Mouse (Mus musculus): ENCODE results near the gene Nxnl1. TPM values are rescaled to one million over a fixed set of nuclear protein-coding genes. Genes with fewer than 3 reads are reported as not detected.

Gene Nxnl1
- polyA plus RNA-seq (2015; fragmentation: Nextera tagmentation; extraction: Ambion mirVana): 0.24 and 0.70 TPM in 2 replicates

GRCm38 (mm10) chr8:71566501-71566900 lies at the start of gene Nxnl1:
Gene Nxnl1, minus strand, starts transcription at chr8:71566601.

GRCm38 (mm10) chr8:71610822-71611651 lies 44.6 kb upstream of the Nxnl1 start, which contains the start of gene Colgalt1:
Gene Colgalt1, plus strand, starts transcription at chr8:71610998.

GRCm38 (mm10) chr8:71597451-71597850 lies 31.1 kb upstream of the Nxnl1 start, which contains the start of gene Fam129c:
Gene Fam129c, plus strand, starts transcription at chr8:71597648.

GRCm38 (mm10) chr8:71591471-71592373 lies 25.3 kb upstream of the Nxnl1 start, which contains the start of gene Pgls:
Gene Pgls, plus strand, starts transcription at chr8:71592176.

GRCm38 (mm10) chr8:71568387-71568937 lies 2.1 kb upstream of the Nxnl1 start, which contains the start of gene Slc27a1:
Gene Slc27a1, plus strand, starts transcription at chr8:71568882.

GRCm38 (mm10) chr8:71558071-71558957 lies 8.1 kb downstream of the Nxnl1 start, which contains the start of gene Tmem221:
Gene Tmem221, minus strand, starts transcription at chr8:71558871.

GRCm38 (mm10) chr8:71542632-71543343 lies 23.6 kb downstream of the Nxnl1 start, which contains the start of gene Mvb12a:
Gene Mvb12a, plus strand, starts transcription at chr8:71542922.

GRCm38 (mm10) chr8:71537028-71537867 lies 29.2 kb downstream of the Nxnl1 start, which contains the start of gene Bst2:
Gene Bst2, minus strand, starts transcription at chr8:71537456.

GRCm38 (mm10) chr8:71525226-71526050 lies 41.0 kb downstream of the Nxnl1 start, which contains the start of gene Ccdc194:
Gene Ccdc194, minus strand, starts transcription at chr8:71525711.

GRCm38 (mm10) chr8:71511644-71512043 lies 54.8 kb downstream of the Nxnl1 start, which contains the start of gene Plvap:
Gene Plvap, minus strand, starts transcription at chr8:71511752.

Other genes with a start within 250 kb of the Nxnl1 start
- 227 and 256 TPM in 2 replicates for gene Use1, start 199.8 kb downstream of the Nxnl1 start, polyA plus RNA-seq (2015; fragmentation: Nextera tagmentation; extraction: Ambion mirVana)
- 6.7 and 12.3 TPM in 2 replicates for gene Ocel1, start 195.3 kb downstream of the Nxnl1 start, polyA plus RNA-seq (2015; fragmentation: Nextera tagmentation; extraction: Ambion mirVana)
- gene Nr2f6, start 184.6 kb downstream of the Nxnl1 start, polyA plus RNA-seq (2015; fragmentation: Nextera tagmentation; extraction: Ambion mirVana): 51.9 and 63.0 TPM in 2 replicates
- 6.3 and 13.0 TPM in 2 replicates for gene Ushbp1, start 170.8 kb downstream of the Nxnl1 start, polyA plus RNA-seq (2015; fragmentation: Nextera tagmentation; extraction: Ambion mirVana)
- gene Babam1, start 169.7 kb downstream of the Nxnl1 start, polyA plus RNA-seq (2015; fragmentation: Nextera tagmentation; extraction: Ambion mirVana): 78.6 and 106 TPM in 2 replicates
- 5.0 and 7.8 TPM in 2 replicates for gene Ankle1, start 160.6 kb downstream of the Nxnl1 start, polyA plus RNA-seq (2015; fragmentation: Nextera tagmentation; extraction: Ambion mirVana)
- 65.5 and 72.8 TPM in 2 replicates for gene Abhd8, start 102.9 kb downstream of the Nxnl1 start, polyA plus RNA-seq (2015; fragmentation: Nextera tagmentation; extraction: Ambion mirVana)
- 169 and 185 TPM in 2 replicates for gene Mrpl34, start 101.6 kb downstream of the Nxnl1 start, polyA plus RNA-seq (2015; fragmentation: Nextera tagmentation; extraction: Ambion mirVana)
- 75.4 and 78.6 TPM in 2 replicates for gene Dda1, start 97.4 kb downstream of the Nxnl1 start, polyA plus RNA-seq (2015; fragmentation: Nextera tagmentation; extraction: Ambion mirVana)
- 3.3 and 4.4 TPM in 2 replicates for gene Ano8, start 80.6 kb downstream of the Nxnl1 start, polyA plus RNA-seq (2015; fragmentation: Nextera tagmentation; extraction: Ambion mirVana)
- 9.8 and 11.8 TPM in 2 replicates for gene Gtpbp3, start 78.5 kb downstream of the Nxnl1 start, polyA plus RNA-seq (2015; fragmentation: Nextera tagmentation; extraction: Ambion mirVana)
- gene Plvap, start 54.8 kb downstream of the Nxnl1 start, polyA plus RNA-seq (2015; fragmentation: Nextera tagmentation; extraction: Ambion mirVana): 65.2 and 131 TPM in 2 replicates
- gene Ccdc194, start 40.9 kb downstream of the Nxnl1 start, polyA plus RNA-seq (2015; fragmentation: Nextera tagmentation; extraction: Ambion mirVana): not detected in 2 replicates
- gene Bst2, start 29.1 kb downstream of the Nxnl1 start, polyA plus RNA-seq (2015; fragmentation: Nextera tagmentation; extraction: Ambion mirVana): 85.3 and 125 TPM in 2 replicates
- gene Mvb12a, start 23.7 kb downstream of the Nxnl1 start, polyA plus RNA-seq (2015; fragmentation: Nextera tagmentation; extraction: Ambion mirVana): 141 TPM in 2 replicates
- 7.8 and 15.0 TPM in 2 replicates for gene Tmem221, start 7.7 kb downstream of the Nxnl1 start, polyA plus RNA-seq (2015; fragmentation: Nextera tagmentation; extraction: Ambion mirVana)
- 38.9 and 85.2 TPM in 2 replicates for gene Slc27a1, start 2.3 kb upstream of the Nxnl1 start, polyA plus RNA-seq (2015; fragmentation: Nextera tagmentation; extraction: Ambion mirVana)
- gene Pgls, start 25.6 kb upstream of the Nxnl1 start, polyA plus RNA-seq (2015; fragmentation: Nextera tagmentation; extraction: Ambion mirVana): 274 and 329 TPM in 2 replicates
- 0.90 and 1.8 TPM in 2 replicates for gene Fam129c, start 31.0 kb upstream of the Nxnl1 start, polyA plus RNA-seq (2015; fragmentation: Nextera tagmentation; extraction: Ambion mirVana)
- 53.2 and 58.1 TPM in 2 replicates for gene Colgalt1, start 44.4 kb upstream of the Nxnl1 start, polyA plus RNA-seq (2015; fragmentation: Nextera tagmentation; extraction: Ambion mirVana)
- gene Unc13a, start 105.2 kb upstream of the Nxnl1 start, polyA plus RNA-seq (2015; fragmentation: Nextera tagmentation; extraction: Ambion mirVana): 2.3 and 2.9 TPM in 2 replicates
- 2.7 and 6.0 TPM in 2 replicates for gene Jak3, start 109.7 kb upstream of the Nxnl1 start, polyA plus RNA-seq (2015; fragmentation: Nextera tagmentation; extraction: Ambion mirVana)
- gene Insl3, start 122.6 kb upstream of the Nxnl1 start, polyA plus RNA-seq (2015; fragmentation: Nextera tagmentation; extraction: Ambion mirVana): 0.65 and 2.0 TPM in 2 replicates
- gene B3gnt3, start 135.2 kb upstream of the Nxnl1 start, polyA plus RNA-seq (2015; fragmentation: Nextera tagmentation; extraction: Ambion mirVana): 2.2 and 4.1 TPM in 2 replicates
- 5.1 and 6.2 TPM in 2 replicates for gene Fcho1, start 159.1 kb upstream of the Nxnl1 start, polyA plus RNA-seq (2015; fragmentation: Nextera tagmentation; extraction: Ambion mirVana)